Mouse (Mus musculus): ENCODE measurements around the gene A930033H14Rik. TPM values are rescaled to one million over a fixed set of nuclear protein-coding genes. Genes with fewer than 3 reads are reported as not detected.
A peak's percentile ranks its signal among the peaks of the same experiment; 100 is the strongest.

A930033H14Rik gene
- polyA plus RNA-seq, 1 experiment from 2014 or later: 2.4 TPM

DNA sequence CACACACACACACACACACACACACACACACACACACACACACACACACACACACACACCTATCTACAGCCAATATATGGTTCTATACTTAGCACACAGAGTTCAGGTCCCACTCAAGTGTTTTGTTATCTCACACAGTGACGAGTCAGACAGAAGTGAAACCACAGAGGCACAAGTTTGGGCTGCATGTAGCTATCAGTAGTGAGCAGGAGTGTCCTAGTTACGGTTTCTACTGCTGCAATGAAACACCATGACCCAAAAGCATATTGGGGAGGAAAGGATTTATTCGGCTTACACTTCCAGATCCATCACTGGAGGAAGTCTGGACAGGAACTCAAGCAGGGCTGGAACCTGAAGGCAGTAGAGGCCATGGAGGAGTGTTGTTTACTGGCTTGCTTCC lies 9.1 kb upstream of the A930033H14Rik start:
- no peak for ATAC-seq (replicated peaks; ENCODE audit: insufficient number of reproducible peaks, low FRiP score, low TSS enrichment)
- Histone ChIP-seq H3K9me3 (replicated peaks; ENCODE audit: control insufficient read depth, low read length) (no peaks in the 10 kb centered on the region), H3K36me3 (ENCODE audit: control insufficient read depth, insufficient read depth, low read length) (0 out of 2 replicates have a peak, but pooled peaks cover 6% of the 10 kb centered on the region), H3K4me2 (no peak overlapping the region), H3K27ac (ENCODE audit: low read depth, low read length) (0 out of 2 replicates have a peak overlapping the region, but pooled peaks have one; percentile 29), H3K4me1 (ENCODE audit: control insufficient read depth, insufficient read depth, low read length) (peaks cover 20% of the 10 kb centered on the region), H3K9ac (ENCODE audit: low read depth, low read length) (no peak overlapping the region), H3K4me3 (ENCODE audit: low read depth, low read length) (no peak overlapping the region), H3K27me3 (ENCODE audit: control insufficient read depth, insufficient read depth, low read length) (no peaks in the 10 kb centered on the region)
- 39% methylated on average over 3 of the region's 3 CpGs for WGBS (ENCODE audit: insufficient replicate concordance)

- WGBS (ENCODE audit: insufficient replicate concordance): 78% methylated on average over 9 of the region's 9 CpGs
- peaks cover 20% of the 10 kb centered on the region for H3K4me1 ChIP-seq (ENCODE audit: control insufficient read depth, insufficient read depth, low read length)
- H3K9me3 ChIP-seq (replicated peaks; ENCODE audit: control insufficient read depth, low read length): no peaks in the 10 kb centered on the region
- peaks cover 10% of the 10 kb centered on the region; the same call in 1 of the 2 replicates for H3K36me3 ChIP-seq (ENCODE audit: control insufficient read depth, insufficient read depth, low read length)
- H3K27me3 ChIP-seq (ENCODE audit: control insufficient read depth, insufficient read depth, low read length): no peaks in the 10 kb centered on the region
- no peak overlapping the region for H3K4me2 ChIP-seq
- no peak for ATAC-seq (replicated peaks; ENCODE audit: insufficient number of reproducible peaks, low FRiP score, low TSS enrichment)
- no peak overlapping the region for H3K4me3 ChIP-seq (ENCODE audit: low read depth, low read length)
- no peak overlapping the region for H3K27ac ChIP-seq (ENCODE audit: low read depth, low read length)
- no peak overlapping the region for H3K9ac ChIP-seq (ENCODE audit: low read depth, low read length)
Measured at GRCm38 (mm10) chr10:69221148-69221547, 8.2 kb upstream of the A930033H14Rik start.

DNA sequence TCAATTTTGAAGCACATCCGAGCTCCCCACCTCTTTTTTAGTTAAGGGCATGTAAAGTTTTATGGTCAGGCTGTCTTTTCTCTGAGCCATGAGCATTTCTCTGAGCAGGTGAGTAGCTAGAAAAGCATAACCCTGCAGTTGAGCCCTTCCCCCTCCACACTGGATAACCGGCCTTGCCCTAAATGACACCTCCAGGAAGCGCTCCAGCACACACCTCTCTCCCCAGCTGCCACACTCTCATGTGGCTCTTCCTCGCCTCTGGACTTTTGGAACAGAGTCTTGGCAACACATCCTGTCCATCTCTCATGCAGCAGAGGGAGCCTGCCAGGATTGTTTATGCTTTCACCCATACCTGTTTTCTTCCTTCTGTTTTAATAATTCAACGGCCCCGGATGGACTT lies 7.4 kb upstream of the A930033H14Rik start:
- Histone ChIP-seq H3K4me3 (ENCODE audit: low read depth, low read length) (no peak overlapping the region), H3K9me3 (replicated peaks; ENCODE audit: control insufficient read depth, low read length) (no peaks in the 10 kb centered on the region), H3K27ac (ENCODE audit: low read depth, low read length) (no peak overlapping the region), H3K36me3 (ENCODE audit: control insufficient read depth, insufficient read depth, low read length) (peaks cover 10% of the 10 kb centered on the region; the same call in 1 of the 2 replicates), H3K4me2 (no peak overlapping the region), H3K27me3 (ENCODE audit: control insufficient read depth, insufficient read depth, low read length) (no peaks in the 10 kb centered on the region), H3K9ac (ENCODE audit: low read depth, low read length) (no peak overlapping the region), H3K4me1 (ENCODE audit: control insufficient read depth, insufficient read depth, low read length) (peaks cover 15% of the 10 kb centered on the region)
- WGBS (ENCODE audit: insufficient replicate concordance): 82% methylated on average over 6 of the region's 6 CpGs
- no peak for ATAC-seq (replicated peaks; ENCODE audit: insufficient number of reproducible peaks, low FRiP score, low TSS enrichment)

GRCm38 (mm10) chr10:69219289-69219626 lies 6.4 kb upstream of the A930033H14Rik start:
- Histone ChIP-seq H3K4me2 (no peak overlapping the region), H3K9me3 (replicated peaks; ENCODE audit: control insufficient read depth, low read length) (no peaks in the 10 kb centered on the region), H3K4me1 (ENCODE audit: control insufficient read depth, insufficient read depth, low read length) (peaks cover 18% of the 10 kb centered on the region), H3K36me3 (ENCODE audit: control insufficient read depth, insufficient read depth, low read length) (peaks cover 10% of the 10 kb centered on the region; the same call in 1 of the 2 replicates), H3K4me3 (ENCODE audit: low read depth, low read length) (no peak overlapping the region), H3K27me3 (ENCODE audit: control insufficient read depth, insufficient read depth, low read length) (no peaks in the 10 kb centered on the region), H3K9ac (ENCODE audit: low read depth, low read length) (no peak overlapping the region), H3K27ac (ENCODE audit: low read depth, low read length) (peak overlapping the region; percentile 22; the same call in 1 of the 2 replicates)
- ATAC-seq (replicated peaks; ENCODE audit: insufficient number of reproducible peaks, low FRiP score, low TSS enrichment): no peak
- 69% methylated on average over 2 of the region's 2 CpGs for WGBS (ENCODE audit: insufficient replicate concordance)

- no peak overlapping the region for H3K9ac ChIP-seq (ENCODE audit: low read depth, low read length)
- H3K27me3 ChIP-seq (ENCODE audit: control insufficient read depth, insufficient read depth, low read length): no peaks in the 10 kb centered on the region
- H3K4me3 ChIP-seq (ENCODE audit: low read depth, low read length): no peak overlapping the region
- H3K4me1 ChIP-seq (ENCODE audit: control insufficient read depth, insufficient read depth, low read length): peaks cover 23% of the 10 kb centered on the region
- WGBS (ENCODE audit: insufficient replicate concordance): 53% methylated on average over 14 of the region's 14 CpGs
- H3K9me3 ChIP-seq (replicated peaks; ENCODE audit: control insufficient read depth, low read length): no peaks in the 10 kb centered on the region
- no peak overlapping the region for H3K27ac ChIP-seq (ENCODE audit: low read depth, low read length)
- ATAC-seq (replicated peaks; ENCODE audit: insufficient number of reproducible peaks, low FRiP score, low TSS enrichment): no peak
- H3K4me2 ChIP-seq: no peak overlapping the region
- peaks cover 10% of the 10 kb centered on the region; the same call in 1 of the 2 replicates for H3K36me3 ChIP-seq (ENCODE audit: control insufficient read depth, insufficient read depth, low read length)
Measured at GRCm38 (mm10) chr10:69218458-69219288, 5.8 kb upstream of the A930033H14Rik start.

GRCm38 (mm10) chr10:69217127-69217690 lies 4.3 kb upstream of the A930033H14Rik start:
- H3K4me1 ChIP-seq (ENCODE audit: control insufficient read depth, insufficient read depth, low read length): peaks cover 23% of the 10 kb centered on the region
- H3K4me3 ChIP-seq (ENCODE audit: low read depth, low read length): no peak overlapping the region
- no peak for ATAC-seq (replicated peaks; ENCODE audit: insufficient number of reproducible peaks, low FRiP score, low TSS enrichment)
- WGBS (ENCODE audit: insufficient replicate concordance): 88% methylated on average over 4 of the region's 4 CpGs
- peaks cover 10% of the 10 kb centered on the region; the same call in 1 of the 2 replicates for H3K36me3 ChIP-seq (ENCODE audit: control insufficient read depth, insufficient read depth, low read length)
- H3K27me3 ChIP-seq (ENCODE audit: control insufficient read depth, insufficient read depth, low read length): no peaks in the 10 kb centered on the region
- H3K9me3 ChIP-seq (replicated peaks; ENCODE audit: control insufficient read depth, low read length): no peaks in the 10 kb centered on the region
- no peak overlapping the region for H3K4me2 ChIP-seq
- H3K27ac ChIP-seq (ENCODE audit: low read depth, low read length): no peak overlapping the region
- H3K9ac ChIP-seq (ENCODE audit: low read depth, low read length): no peak overlapping the region

GRCm38 (mm10) chr10:69213986-69214385 lies 1.1 kb upstream of the A930033H14Rik start:
- H3K4me3 ChIP-seq (ENCODE audit: low read depth, low read length): peak overlapping the region; percentile 78
- peak overlapping the region; percentile 95 for H3K27ac ChIP-seq (ENCODE audit: low read depth, low read length)
- peaks cover 22% of the 10 kb centered on the region for H3K4me1 ChIP-seq (ENCODE audit: control insufficient read depth, insufficient read depth, low read length)
- H3K36me3 ChIP-seq (ENCODE audit: control insufficient read depth, insufficient read depth, low read length): peaks cover 10% of the 10 kb centered on the region; the same call in 1 of the 2 replicates
- H3K9me3 ChIP-seq (replicated peaks; ENCODE audit: control insufficient read depth, low read length): no peaks in the 10 kb centered on the region
- no peak for ATAC-seq (replicated peaks; ENCODE audit: insufficient number of reproducible peaks, low FRiP score, low TSS enrichment)
- WGBS (ENCODE audit: insufficient replicate concordance): 19% methylated on average over 5 of the region's 5 CpGs
- peak overlapping the region; percentile 95 for H3K9ac ChIP-seq (ENCODE audit: low read depth, low read length)
- no peaks in the 10 kb centered on the region for H3K27me3 ChIP-seq (ENCODE audit: control insufficient read depth, insufficient read depth, low read length)
- peak overlapping the region; percentile 80 for H3K4me2 ChIP-seq

- H3K27me3 ChIP-seq (ENCODE audit: control insufficient read depth, insufficient read depth, low read length): no peaks in the 10 kb centered on the region
- WGBS (ENCODE audit: insufficient replicate concordance): under 1% methylated on average over 20 of the region's 21 CpGs
- peak overlapping the region; percentile 95 for H3K9ac ChIP-seq (ENCODE audit: low read depth, low read length)
- H3K27ac ChIP-seq (ENCODE audit: low read depth, low read length): peak overlapping the region; percentile 95
- peaks cover 9% of the 10 kb centered on the region; the same call in 1 of the 2 replicates for H3K36me3 ChIP-seq (ENCODE audit: control insufficient read depth, insufficient read depth, low read length)
- H3K4me1 ChIP-seq (ENCODE audit: control insufficient read depth, insufficient read depth, low read length): peaks cover 16% of the 10 kb centered on the region
- ATAC-seq (replicated peaks; ENCODE audit: insufficient number of reproducible peaks, low FRiP score, low TSS enrichment): no peak; the same call in 1 of the 2 replicates
- H3K4me2 ChIP-seq: peak overlapping the region; percentile 80
- peak overlapping the region; percentile 78 for H3K4me3 ChIP-seq (ENCODE audit: low read depth, low read length)
- H3K9me3 ChIP-seq (replicated peaks; ENCODE audit: control insufficient read depth, low read length): no peaks in the 10 kb centered on the region
Measured at GRCm38 (mm10) chr10:69213451-69213877, 566 bp upstream of the A930033H14Rik start.
